Mouse (Mus musculus) myocyte (in vitro differentiated cells): Measurements from ENCODE around the gene Gm20503. TPM values are rescaled to one million over a fixed set of nuclear protein-coding genes. Genes with fewer than 3 reads are reported as not detected.

Experiments
- H3K27me3 ChIP-seq: one replicate; pipeline ENCODE4 v1.6.1; 2011; ENCODE audit not compliant: control insufficient read depth, insufficient read depth, insufficient read length
- H3K36me3 ChIP-seq: one replicate; pipeline ENCODE4 v1.6.1; 2011; ENCODE audit not compliant: control insufficient read depth, insufficient read depth
- H3K4me2 ChIP-seq: one replicate; pipeline ENCODE4 v1.6.1; 2011; ENCODE audit warnings: low read depth, control low read depth
- H3K4me3 ChIP-seq: one replicate; pipeline ENCODE4 v1.5.1; 2011; ENCODE audit warnings: mild to moderate bottlenecking, control low read depth, moderate library complexity
- H3K79me2 ChIP-seq: one replicate; pipeline ENCODE4 v1.6.1; 2011; ENCODE audit not compliant: control insufficient read depth, insufficient read depth
- H3ac ChIP-seq: one replicate; pipeline ENCODE4 v1.6.1; 2011; ENCODE audit not compliant: control insufficient read depth, insufficient read length
- CEBPB ChIP-seq: IDR thresholded peaks from 2 replicates; pipeline ENCODE4 v1.6.1; 2011; ENCODE audit warnings: mild to moderate bottlenecking, moderate library complexity; ENCODE audit not compliant: poor library complexity, insufficient read depth, severe bottlenecking
- E2F4 ChIP-seq: IDR thresholded peaks from one replicate; pipeline ENCODE4 v1.6.1; 2011; ENCODE audit warnings: mild to moderate bottlenecking, control low read depth, moderate library complexity; ENCODE audit not compliant: insufficient read depth
- MAX ChIP-seq: IDR thresholded peaks from one replicate; pipeline ENCODE4 v1.6.1; 2011; ENCODE audit warnings: low read depth, mild to moderate bottlenecking, control low read depth
- MYOD1 ChIP-seq, 3 experiments: IDR thresholded peaks; one replicate each; pipeline ENCODE4 v1.6.1; 2011; ENCODE audit warnings: control low read depth in 2 of 3, low read depth in 2 of 3, mild to moderate bottlenecking in 2 of 3, moderate library complexity in 1 of 3; ENCODE audit not compliant: insufficient read length in 2 of 3, control insufficient read depth in 1 of 3
- MYOG ChIP-seq, 3 experiments: IDR thresholded peaks; one replicate each; pipeline ENCODE4 v1.6.1; 2011; ENCODE audit warnings: control low read depth in 2 of 3, low read depth in 2 of 3, mild to moderate bottlenecking in 2 of 3; ENCODE audit not compliant: insufficient read length in 2 of 3, control insufficient read depth in 1 of 3, insufficient read depth in 1 of 3
- POLR2A ChIP-seq: IDR thresholded peaks from one replicate; pipeline ENCODE4 v1.6.1; 2011; ENCODE audit warnings: low read depth, mild to moderate bottlenecking, control low read depth, moderate library complexity; ENCODE audit not compliant: insufficient read length
- POLR2AphosphoS2 ChIP-seq: IDR thresholded peaks from one replicate; pipeline ENCODE4 v1.6.1; 2011; ENCODE audit warnings: low read depth, control low read depth; ENCODE audit not compliant: insufficient read length
- REST ChIP-seq: IDR thresholded peaks from one replicate; pipeline ENCODE4 v1.6.1; 2011; ENCODE audit warnings: mild to moderate bottlenecking, control low read depth, moderate library complexity; ENCODE audit not compliant: insufficient read depth, insufficient read length
- SRF ChIP-seq: IDR thresholded peaks from one replicate; pipeline ENCODE4 v1.6.1; 2011; ENCODE audit warnings: low read depth; ENCODE audit not compliant: control insufficient read depth, insufficient read length
- TCF12 ChIP-seq: IDR thresholded peaks from one replicate; pipeline ENCODE4 v1.6.1; 2011; ENCODE audit warnings: mild to moderate bottlenecking, control low read depth; ENCODE audit not compliant: poor library complexity, insufficient read depth, severe bottlenecking
- TCF3 ChIP-seq: IDR thresholded peaks from one replicate; pipeline ENCODE4 v1.6.1; 2011; ENCODE audit warnings: low read depth, control low read depth; ENCODE audit not compliant: insufficient read length
- USF1 ChIP-seq: IDR thresholded peaks from one replicate; pipeline ENCODE4 v1.6.1; 2011; ENCODE audit warnings: low read depth, mild to moderate bottlenecking, control low read depth, moderate library complexity
- polyA plus RNA-seq: library from polyadenylated mRNA; unstranded; fragments of >200 nt; fragmentation: generic; extraction: Trizol; gene quantifications from one replicate; pipeline ENCODE4 v1.2.1, GENCODE M21; 2012; ENCODE audit warnings: missing spikeins

The Gm20503 gene
- polyA plus RNA-seq, 1 experiment = 0.73 TPM

- Histone ChIP-seq H3K36me3 (no peaks in the 10 kb centered on the region), H3ac (no peak overlapping the region), H3K79me2 (no peaks in the 10 kb centered on the region), H3K4me3 (no peak overlapping the region), H3K4me2 (no peak overlapping the region), H3K27me3 (no peaks in the 10 kb centered on the region)
- TF ChIP-seq MAX (no peak), POLR2AphosphoS2 (no peak), E2F4 (no peak), POLR2A (no peak), SRF (no peak), MYOG (IDR thresholded peaks at IDR 0.05; ENCODE audit: control insufficient read depth in 1 of 3, insufficient read depth in 1 of 3, insufficient read length in 2 of 3, low read depth in 2 of 3) (no peak), CEBPB (no peak), TCF3 (no peak), TCF12 (no peak), USF1 (no peak), REST (no peak), MYOD1 (IDR thresholded peaks at IDR 0.05; ENCODE audit: control insufficient read depth in 1 of 3, insufficient read length in 2 of 3, low read depth in 2 of 3) (no peak)
These were observed 80.4 kb downstream of the Gm20503 start for GRCm38 (mm10) chr4:59083430-59083829.

DNA sequence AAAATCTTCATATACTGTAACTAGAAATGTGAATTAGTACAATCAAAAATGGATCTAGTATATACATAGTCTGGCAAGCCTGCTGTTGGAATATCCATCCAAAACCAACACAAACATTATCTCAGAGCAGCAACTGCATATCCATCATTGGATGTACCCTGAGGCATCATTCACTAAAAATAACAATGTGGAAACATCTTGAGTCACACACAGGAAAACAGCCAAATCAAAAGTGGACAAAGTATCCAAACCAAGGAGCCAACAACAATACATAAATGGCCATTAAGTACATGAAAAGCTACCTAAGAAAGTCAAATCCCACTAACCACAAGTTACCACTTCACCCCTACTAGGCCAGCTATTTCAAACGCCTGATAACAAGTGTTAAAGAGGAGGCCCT is 86.4 kb downstream of the Gm20503 start:
- no peaks in the 10 kb centered on the region for H3K79me2 ChIP-seq
- no peak overlapping the region for H3K4me3 ChIP-seq
- no peaks in the 10 kb centered on the region for H3K27me3 ChIP-seq
- no peak overlapping the region for H3K4me2 ChIP-seq
- H3ac ChIP-seq = no peak overlapping the region
- H3K36me3 ChIP-seq = no peaks in the 10 kb centered on the region
- TF ChIP-seq SRF (no peak), REST (no peak), TCF12 (no peak), USF1 (no peak), MYOG (IDR thresholded peaks at IDR 0.05; ENCODE audit: control insufficient read depth in 1 of 3, insufficient read depth in 1 of 3, insufficient read length in 2 of 3, low read depth in 2 of 3) (no peak), E2F4 (no peak), MAX (no peak), POLR2A (no peak), TCF3 (no peak), POLR2AphosphoS2 (no peak), CEBPB (no peak)

Other genes starting within 250 kb of the Gm20503 start
- not detected for gene Olfr267, start 215.5 kb upstream of the Gm20503 start, polyA plus RNA-seq
- 22.4 TPM for gene Ecpas, start 90.5 kb upstream of the Gm20503 start, polyA plus RNA-seq
- not detected for gene Zkscan16, start 59.6 kb upstream of the Gm20503 start, polyA plus RNA-seq
- gene Ptgr1, start 16.1 kb upstream of the Gm20503 start, polyA plus RNA-seq = 20.6 TPM
- gene Dnajc25, start 8.1 kb upstream of the Gm20503 start, polyA plus RNA-seq = 5.4 TPM
- gene Gng10, start 31.9 kb downstream of the Gm20503 start, polyA plus RNA-seq = 57.3 TPM
- 0.01 TPM for gene AI481877, start 135.8 kb downstream of the Gm20503 start, polyA plus RNA-seq
- 24.0 TPM for gene Ugcg, start 186.0 kb downstream of the Gm20503 start, polyA plus RNA-seq